Mouse (Mus musculus): ENCODE measurements around the gene Ankrd60. TPM values are rescaled to one million over a fixed set of nuclear protein-coding genes. Genes with fewer than 3 reads are reported as not detected.

Ankrd60 gene
- total and polyA plus RNA-seq, 2 experiments from 2014 or later, result not detected

GRCm38 (mm10) chr2:173616156-173616555 is 38.0 kb upstream of the Ankrd60 start:
- H3K9me3 ChIP-seq (ENCODE audit: low read length), result peaks cover 3% of the 10 kb centered on the region; the same call in 1 of the 2 replicates
- H3K27me3 ChIP-seq (ENCODE audit: insufficient read depth, low read length), result no peaks in the 10 kb centered on the region
- H3K36me3 ChIP-seq (ENCODE audit: insufficient read depth, low read length), result no peaks in the 10 kb centered on the region
- H3K4me2 ChIP-seq (ENCODE audit: low read depth, low read length), result no peak overlapping the region
- no peak for DNase-seq (ENCODE audit: low spot score)
- H3K4me3 ChIP-seq (ENCODE audit: low read length), result no peak overlapping the region
- WGBS, result 57% methylated on average over 7 of the region's 7 CpGs
- no peak overlapping the region for H3K9ac ChIP-seq (replicated peaks; ENCODE audit: low read length)
- no peak overlapping the region for H3K27ac ChIP-seq
- ATAC-seq, result no peak
- no peaks in the 10 kb centered on the region for H3K4me1 ChIP-seq (ENCODE audit: insufficient read depth, low read length)
- no peak for TF ChIP-seq CTCF (IDR thresholded peaks at IDR 0.05; ENCODE audit: low read depth)

DNA sequence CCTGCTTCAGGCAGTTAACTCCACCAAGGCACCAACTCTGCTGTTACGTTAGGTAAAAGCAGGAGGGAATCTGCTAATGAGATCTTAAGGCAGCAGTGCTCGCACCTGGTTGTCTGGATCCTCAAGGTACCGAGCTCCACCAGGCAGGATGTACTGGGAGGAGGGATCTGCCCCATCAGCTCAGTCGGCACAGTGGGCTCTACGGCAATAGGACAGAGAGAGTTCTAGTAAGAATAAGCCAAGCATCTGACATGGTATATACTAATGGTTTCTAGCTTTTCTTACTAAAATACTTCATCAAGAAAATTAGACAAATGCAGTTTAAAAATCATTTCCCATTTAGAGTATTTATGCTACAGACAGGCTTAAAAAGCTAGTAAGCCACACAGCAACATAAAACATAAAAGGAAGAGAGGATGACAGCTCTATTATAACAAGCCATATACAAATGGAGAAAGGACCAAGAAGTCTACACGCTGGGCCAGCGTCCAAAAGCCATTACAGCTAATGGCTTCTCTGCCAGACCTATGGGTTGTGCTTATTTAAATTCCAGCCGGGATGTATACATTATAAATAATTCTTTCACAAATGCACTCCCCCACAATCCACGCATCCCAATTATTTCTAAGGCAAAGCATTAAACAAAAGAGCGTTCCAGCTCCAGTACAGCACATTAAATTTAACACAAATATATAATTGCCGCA is 37.4 kb upstream of the Ankrd60 start:
- no peak overlapping the region for H3K27ac ChIP-seq

DNA sequence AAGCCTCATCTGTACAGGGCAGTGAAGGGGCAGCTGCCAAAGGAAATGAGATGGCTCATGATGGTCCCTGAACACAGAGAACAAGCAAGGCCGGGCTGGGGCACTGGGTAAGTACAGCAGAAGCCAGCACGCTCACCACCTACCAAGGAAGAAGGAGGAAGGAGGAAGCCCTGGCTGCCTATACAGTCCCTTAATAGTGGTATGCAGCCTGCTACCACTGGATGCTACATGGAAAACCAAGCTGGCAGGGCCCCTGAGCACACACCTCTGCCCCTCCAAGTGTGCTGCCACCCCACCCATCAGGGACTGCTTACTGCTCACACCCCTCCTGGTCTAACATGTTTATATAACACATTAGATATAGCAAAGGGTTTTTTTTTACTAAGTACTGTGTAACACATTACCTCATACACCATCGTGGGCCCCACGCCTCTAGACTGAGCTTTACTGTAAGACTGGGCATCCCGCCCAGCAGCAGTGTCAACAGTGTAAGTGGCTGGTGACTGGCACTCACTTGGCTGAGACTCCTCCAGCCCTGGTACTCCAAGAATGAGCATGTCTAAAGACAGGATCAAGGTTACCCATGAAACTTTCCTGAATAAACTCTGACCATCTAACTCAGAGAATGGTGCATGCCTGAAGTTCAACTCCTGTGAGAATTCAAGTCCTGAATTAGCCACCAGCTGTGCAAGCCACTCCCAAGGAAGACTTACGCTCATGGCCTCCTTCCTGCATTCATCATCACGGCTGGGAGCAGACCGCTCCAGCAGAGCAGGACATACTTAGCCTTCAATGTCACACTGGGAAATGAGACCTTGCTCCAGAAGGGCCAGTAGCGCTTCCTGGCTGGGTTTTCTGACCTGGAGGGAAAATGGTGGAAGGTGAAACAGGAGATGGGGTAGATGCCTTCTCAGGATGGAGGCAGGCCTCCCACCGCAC is 30.1 kb upstream of the Ankrd60 start:
- WGBS, result 61% methylated on average over 10 of the region's 10 CpGs

More for the DNA sequence above, 37.4 kb upstream of the Ankrd60 start:
- no peak overlapping the region for H3K9ac ChIP-seq (replicated peaks; ENCODE audit: low read length)
- H3K36me3 ChIP-seq (ENCODE audit: insufficient read depth, low read length), result no peaks in the 10 kb centered on the region
- 78% methylated on average over 11 of the region's 11 CpGs for WGBS
- no peak overlapping the region for H3K4me2 ChIP-seq (ENCODE audit: low read depth, low read length)
- no peaks in the 10 kb centered on the region for H3K4me1 ChIP-seq (ENCODE audit: insufficient read depth, low read length)
- no peaks in the 10 kb centered on the region for H3K27me3 ChIP-seq (ENCODE audit: insufficient read depth, low read length)
- peaks cover 3% of the 10 kb centered on the region; the same call in 1 of the 2 replicates for H3K9me3 ChIP-seq (ENCODE audit: low read length)
- ATAC-seq (no peak), DNase-seq (ENCODE audit: low spot score) (no peak)
- no peak overlapping the region for H3K4me3 ChIP-seq (ENCODE audit: low read length)
- TF ChIP-seq CTCF (IDR thresholded peaks at IDR 0.05; ENCODE audit: low read depth), result no peak

GRCm38 (mm10) chr2:173606415-173606804 is 28.2 kb upstream of the Ankrd60 start:
- no peaks in the 10 kb centered on the region; the same call in 1 of the 2 replicates for H3K9me3 ChIP-seq (ENCODE audit: low read length)
- H3K27ac ChIP-seq, result no peak overlapping the region
- no peak for TF ChIP-seq CTCF (IDR thresholded peaks at IDR 0.05; ENCODE audit: low read depth)
- no peak overlapping the region for H3K9ac ChIP-seq (replicated peaks; ENCODE audit: low read length)
- no peaks in the 10 kb centered on the region for H3K4me1 ChIP-seq (ENCODE audit: insufficient read depth, low read length)
- 73% methylated on average over 9 of the region's 9 CpGs for WGBS
- no peaks in the 10 kb centered on the region for H3K27me3 ChIP-seq (ENCODE audit: insufficient read depth, low read length)
- ATAC-seq (no peak), DNase-seq (ENCODE audit: low spot score) (no peak)
- H3K4me3 ChIP-seq (ENCODE audit: low read length), result no peak overlapping the region
- no peaks in the 10 kb centered on the region for H3K36me3 ChIP-seq (ENCODE audit: insufficient read depth, low read length)
- no peak overlapping the region for H3K4me2 ChIP-seq (ENCODE audit: low read depth, low read length)

More for the DNA sequence above, 30.1 kb upstream of the Ankrd60 start:
- H3K4me2 ChIP-seq (ENCODE audit: low read depth, low read length), result no peak overlapping the region
- no peaks in the 10 kb centered on the region for H3K36me3 ChIP-seq (ENCODE audit: insufficient read depth, low read length)
- no peak for TF ChIP-seq CTCF (IDR thresholded peaks at IDR 0.05; ENCODE audit: low read depth)
- no peaks in the 10 kb centered on the region for H3K9me3 ChIP-seq (ENCODE audit: low read length)
- no peak overlapping the region for H3K9ac ChIP-seq (replicated peaks; ENCODE audit: low read length)
- ATAC-seq, result no peak; the same call in 1 of the 2 replicates
- no peak overlapping the region for H3K27ac ChIP-seq
- DNase-seq (ENCODE audit: low spot score), result peak; percentile 55
- H3K4me3 ChIP-seq (ENCODE audit: low read length), result no peak overlapping the region
- H3K4me1 ChIP-seq (ENCODE audit: insufficient read depth, low read length), result no peaks in the 10 kb centered on the region
- no peaks in the 10 kb centered on the region for H3K27me3 ChIP-seq (ENCODE audit: insufficient read depth, low read length)

DNA sequence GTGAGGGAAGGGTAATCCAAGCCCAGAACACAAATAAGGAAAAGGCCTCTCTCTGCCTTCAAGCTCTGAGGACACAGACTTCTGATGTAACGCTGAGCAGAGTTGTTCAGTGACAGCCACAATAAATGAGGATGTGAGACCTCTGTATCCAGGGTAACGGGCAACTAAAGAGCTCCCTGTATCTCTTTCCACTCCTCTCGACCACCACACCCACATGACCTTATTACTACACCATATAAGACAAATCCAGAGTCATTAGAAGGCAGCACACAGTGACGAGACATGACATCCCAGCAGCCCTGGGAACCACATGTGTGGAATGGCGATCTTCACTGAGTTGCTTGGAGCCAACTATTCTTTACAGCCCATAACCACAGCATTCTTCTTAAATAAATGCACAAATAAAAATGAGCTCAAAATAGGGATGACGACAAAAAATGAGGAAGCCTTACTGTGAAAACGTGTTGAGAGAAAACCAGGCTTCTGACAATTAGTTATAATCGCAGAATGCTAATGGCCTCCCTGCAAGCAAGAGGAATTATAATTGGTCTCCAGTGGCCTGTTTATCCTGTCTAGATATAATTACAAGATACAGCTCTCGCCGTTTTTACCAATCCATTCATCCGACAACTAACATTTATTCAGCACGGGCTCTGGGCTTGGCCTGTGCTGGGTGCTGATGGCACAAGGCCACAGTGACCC is 27.7 kb upstream of the Ankrd60 start:
- H3K4me2 ChIP-seq (ENCODE audit: low read depth, low read length), result no peak overlapping the region
- H3K4me3 ChIP-seq (ENCODE audit: low read length), result no peak overlapping the region
- no peaks in the 10 kb centered on the region for H3K36me3 ChIP-seq (ENCODE audit: insufficient read depth, low read length)
- H3K9ac ChIP-seq (replicated peaks; ENCODE audit: low read length), result no peak overlapping the region
- no peaks in the 10 kb centered on the region for H3K27me3 ChIP-seq (ENCODE audit: insufficient read depth, low read length)
- H3K27ac ChIP-seq, result no peak overlapping the region
- ATAC-seq (peak; percentile 42; the same call in 1 of the 2 replicates), DNase-seq (ENCODE audit: low spot score) (peak; percentile 47)
- TF ChIP-seq CTCF (IDR thresholded peaks at IDR 0.05; ENCODE audit: low read depth), result no peak
- 45% methylated on average over 12 of the region's 12 CpGs for WGBS
- H3K4me1 ChIP-seq (ENCODE audit: insufficient read depth, low read length), result no peaks in the 10 kb centered on the region
- H3K9me3 ChIP-seq (ENCODE audit: low read length), result no peaks in the 10 kb centered on the region; the same call in none of the 2 replicates

DNA sequence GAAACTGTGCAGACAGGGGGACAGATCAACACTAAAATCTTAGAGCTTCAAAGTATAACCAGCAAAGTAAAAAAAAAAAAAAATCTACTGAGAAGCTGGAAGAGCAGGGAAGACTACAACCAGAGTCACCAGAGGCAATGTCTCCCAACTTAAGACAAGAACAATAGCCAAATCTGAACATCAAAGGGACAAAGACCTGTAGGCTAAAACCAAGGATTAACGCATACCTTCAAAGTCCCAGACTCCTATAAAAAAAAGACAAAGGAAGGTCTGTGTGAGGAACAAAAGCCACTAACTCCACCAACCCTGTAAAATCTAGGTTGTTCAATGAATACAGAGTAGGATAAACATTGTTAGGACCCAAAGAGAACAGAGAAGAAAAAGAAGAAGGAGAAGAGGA is 23.7 kb upstream of the Ankrd60 start:
- Histone ChIP-seq H3K4me3 (ENCODE audit: low read length) (no peak overlapping the region), H3K4me1 (ENCODE audit: insufficient read depth, low read length) (no peaks in the 10 kb centered on the region), H3K4me2 (ENCODE audit: low read depth, low read length) (no peak overlapping the region), H3K36me3 (ENCODE audit: insufficient read depth, low read length) (no peaks in the 10 kb centered on the region), H3K27me3 (ENCODE audit: insufficient read depth, low read length) (no peaks in the 10 kb centered on the region), H3K9me3 (ENCODE audit: low read length) (no peaks in the 10 kb centered on the region; the same call in none of the 2 replicates), H3K27ac (no peak overlapping the region), H3K9ac (replicated peaks; ENCODE audit: low read length) (no peak overlapping the region)
- no peak for ATAC-seq
- DNase-seq (ENCODE audit: low spot score), result no peak
- WGBS, result 87% methylated on average over 1 of the region's 1 CpGs
- no peak for TF ChIP-seq CTCF (IDR thresholded peaks at IDR 0.05; ENCODE audit: low read depth)

All from hindbrain, postnatal 0 days (tissue).